Mouse (Mus musculus) cerebellum, postnatal 14 days (tissue): Measurements from ENCODE around the gene Xlr4a.
"Not testable (repeated sequence)": the region's sequence is repeated elsewhere in the genome, so short reads cannot be mapped to it uniquely, and the experiment has no call there.

Source experiments
- DNase-seq, 2 experiments: peaks; one replicate each; pipeline ENCODE4 v3.0.0; 2021; ENCODE audit warnings: mixed read lengths in 2 of 2

Xlr4a gene

GRCm38 (mm10) chrX:73082267-73083055 lies at the start of gene Xlr4a:
Gene Xlr4a (minus strand): TSS chrX:73082478.
- not testable (repeated sequence) for DNase-seq

GRCm38 (mm10) chrX:73122859-73123829 lies 40.9 kb upstream of the Xlr4a start:
- DNase-seq = not testable (repeated sequence)

GRCm38 (mm10) chrX:73116747-73117146 lies 34.5 kb upstream of the Xlr4a start, which contains the start of gene Gm14685:
Gene Gm14685 (plus strand): TSS chrX:73117047.
- DNase-seq = not testable (repeated sequence)

GRCm38 (mm10) chrX:73096941-73097508 lies 14.7 kb upstream of the Xlr4a start, which contains the start of gene Xlr3a:
Gene Xlr3a (minus strand): TSS chrX:73097095.
- not testable (repeated sequence) for DNase-seq

GRCm38 (mm10) chrX:73066765-73067312 lies 15.4 kb downstream of the Xlr4a start:
- DNase-seq = peak in 1 of 2 experiments; percentile 8

GRCm38 (mm10) chrX:73064415-73064793 lies 17.9 kb downstream of the Xlr4a start, which contains the start of gene Pnma3:
Gene Pnma3 (plus strand): TSS chrX:73064787.
- peak; percentile 18 to 42 for DNase-seq

GRCm38 (mm10) chrX:73063512-73064414 lies 18.5 kb downstream of the Xlr4a start:
- DNase-seq = peak; percentile 56 to 74

GRCm38 (mm10) chrX:73062323-73062722 lies 20.0 kb downstream of the Xlr4a start:
- no peak for DNase-seq

- no peak for DNase-seq
Observed at GRCm38 (mm10) chrX:73061528-73061927, 20.8 kb downstream of the Xlr4a start.

GRCm38 (mm10) chrX:73053860-73054563 lies 28.3 kb downstream of the Xlr4a start:
- peak; percentile 97 to 99 for DNase-seq

GRCm38 (mm10) chrX:73039666-73040065 lies 42.6 kb downstream of the Xlr4a start:
- DNase-seq = no peak

- DNase-seq = no peak
Observed at GRCm38 (mm10) chrX:73038831-73039230, 43.4 kb downstream of the Xlr4a start.

GRCm38 (mm10) chrX:73037003-73037402 lies 45.3 kb downstream of the Xlr4a start, which contains the start of gene Pnma5:
Gene Pnma5 (minus strand): TSS chrX:73037103.
- DNase-seq = no peak
